Mouse (Mus musculus) midbrain, embryonic 14.5 days (tissue): ENCODE measurements around the gene Dgkh. TPM values are rescaled to one million over a fixed set of nuclear protein-coding genes. Genes with fewer than 3 reads are reported as not detected.

Experiments used
- polyA plus RNA-seq: library from polyadenylated mRNA; unstranded; fragments of >200 nt; fragmentation: Nextera tagmentation; extraction: Ambion mirVana; gene quantifications from 2 replicates; pipeline ENCODE4 v1.2.1, GENCODE M21; 2014

The Dgkh gene
- polyA plus RNA-seq, 1 experiment from 2014 or later = 2.9 TPM

Other genes starting within 250 kb of the Dgkh start
- 39.6 and 40.6 TPM in 2 replicates for gene Akap11, start 196.0 kb downstream of the Dgkh start, polyA plus RNA-seq
- gene Vwa8, start 116.3 kb upstream of the Dgkh start, polyA plus RNA-seq = 5.6 and 8.0 TPM in 2 replicates